Mouse (Mus musculus): Measurements from ENCODE around the gene Zdhhc4. TPM values are rescaled to one million over a fixed set of nuclear protein-coding genes. Genes with fewer than 3 reads are reported as not detected.

The Zdhhc4 gene
- polyA plus RNA-seq, 1 experiment from 2014 or later, result 75.0 TPM

DNA sequence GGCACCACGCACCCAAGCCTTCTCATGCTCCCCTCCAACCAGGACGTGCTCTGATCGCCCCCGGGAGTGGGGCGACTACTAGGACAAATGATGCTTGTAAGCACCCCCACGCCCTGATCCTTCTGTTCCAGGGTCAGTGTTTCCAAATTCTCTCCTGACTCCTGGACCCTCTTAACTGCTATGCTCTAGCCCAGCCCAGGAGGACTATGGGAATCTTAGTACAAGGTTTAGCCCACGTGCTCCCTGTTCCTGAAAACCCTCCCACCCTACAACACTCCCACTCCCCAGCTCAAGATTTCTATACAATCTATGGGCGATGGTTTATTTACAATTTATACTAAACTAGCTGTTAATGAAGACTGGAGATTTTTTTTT lies 13.6 kb downstream of the Zdhhc4 start:
- Histone ChIP-seq H3K27ac (replicated peaks) (peak overlapping the region; percentile 98), H3K4me1 (peaks cover 31% of the 10 kb centered on the region), H3K4me3 (peak overlapping the region; percentile 99), H3K9ac (replicated peaks) (no peak overlapping the region), H3K9me3 (no peaks in the 10 kb centered on the region), H3K4me2 (replicated peaks) (peak overlapping the region; percentile 88), H3K36me3 (peaks cover 61% of the 10 kb centered on the region), H3K27me3 (no peaks in the 10 kb centered on the region)
- WGBS, result 14% methylated on average over 8 of the region's 8 CpGs
- no peak; the same call in 1 of the 2 replicates for ATAC-seq (replicated peaks)

DNA sequence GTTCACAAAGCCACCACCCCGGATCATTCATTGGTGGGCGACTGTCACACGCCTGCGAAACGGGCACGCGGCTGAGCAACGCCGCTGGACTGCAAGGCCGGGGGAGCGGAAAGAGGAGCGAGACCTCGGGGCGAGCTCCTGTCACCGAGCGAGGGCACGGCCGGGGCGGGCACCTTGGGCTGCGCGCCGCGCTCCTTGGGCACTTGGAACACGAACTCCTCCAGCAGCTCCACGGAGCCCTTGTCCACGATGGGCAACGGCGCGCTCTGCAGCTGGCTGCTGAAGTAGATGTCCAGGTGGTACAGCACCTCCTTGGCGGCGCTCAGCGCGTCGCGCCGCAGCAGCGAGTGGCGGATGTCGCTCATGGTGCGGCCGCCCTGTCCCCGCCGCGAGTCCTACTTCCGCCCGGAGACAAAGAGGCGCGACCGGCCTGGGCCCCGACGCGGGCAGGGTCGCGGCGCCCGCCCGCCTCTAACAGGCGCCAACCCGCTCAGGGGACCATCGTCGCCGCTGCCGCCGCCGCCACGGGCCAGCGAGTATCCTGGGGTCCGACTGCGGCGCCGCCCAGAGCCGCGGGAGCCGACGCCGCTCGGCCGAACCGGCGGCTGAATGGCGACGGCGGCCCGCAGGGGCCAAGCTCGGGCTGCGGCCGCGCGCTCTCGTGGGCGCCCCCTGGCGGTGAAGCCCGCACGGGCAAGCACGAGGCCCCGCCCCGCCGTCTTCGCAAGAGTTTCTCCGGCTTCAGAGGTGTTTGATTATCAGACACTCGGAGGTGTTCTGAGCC lies 14.1 kb downstream of the Zdhhc4 start, which contains the start of gene E130309D02Rik:
TSS of gene E130309D02Rik (minus strand) at position 631 of the 784 bp plus-strand sequence.
- Histone ChIP-seq H3K9ac (replicated peaks) (peak within 1 kb of the TSS; percentile 99), H3K4me2 (replicated peaks) (peak within 1 kb of the TSS; percentile 88), H3K4me1 (peaks cover 31% of the 10 kb centered on the region), H3K27me3 (no peaks in the 10 kb centered on the region), H3K9me3 (no peaks in the 10 kb centered on the region), H3K4me3 (peak within 1 kb of the TSS; percentile 99), H3K27ac (replicated peaks) (peak within 1 kb of the TSS; percentile 98), H3K36me3 (peaks cover 63% of the 10 kb centered on the region)
- under 1% methylated on average over 101 of the region's 101 CpGs for WGBS
- ATAC-seq (replicated peaks), result peak; percentile 86

DNA sequence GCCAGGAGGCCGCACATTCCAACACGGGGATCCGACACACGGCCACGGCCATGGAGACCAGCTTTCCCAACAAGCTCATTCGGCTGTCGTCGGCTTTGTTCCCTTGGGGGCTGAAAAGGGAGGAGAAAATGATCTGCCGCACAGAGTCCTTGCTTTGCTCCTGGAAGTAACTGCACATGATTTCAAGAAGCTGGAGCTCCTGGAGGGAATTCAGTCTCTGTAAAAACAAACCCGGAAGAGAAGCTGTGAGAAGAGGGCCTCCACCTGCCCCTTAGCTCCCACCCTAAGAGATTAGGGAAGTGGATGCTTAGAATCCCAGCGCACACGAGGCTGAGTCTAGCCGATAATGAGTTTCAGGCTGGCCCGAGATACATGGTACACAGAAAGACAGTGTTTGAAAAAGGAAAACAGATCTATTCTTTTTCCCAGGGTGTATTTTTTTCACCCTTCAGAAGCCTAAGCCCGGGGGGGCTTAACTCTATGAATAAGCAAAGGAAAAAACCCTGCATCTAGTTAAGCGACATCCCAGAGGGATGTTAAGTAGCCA lies 14.8 kb downstream of the Zdhhc4 start:
- no peaks in the 10 kb centered on the region for H3K27me3 ChIP-seq
- H3K27ac ChIP-seq (replicated peaks), result peak overlapping the region; percentile 98
- ATAC-seq (replicated peaks), result 0 out of 2 replicates have a peak, but pooled peaks have one; percentile 29
- WGBS, result 2% methylated on average over 16 of the region's 16 CpGs
- H3K9ac ChIP-seq (replicated peaks), result peak overlapping the region; percentile 99
- H3K36me3 ChIP-seq, result peaks cover 62% of the 10 kb centered on the region
- peak overlapping the region; percentile 99 for H3K4me3 ChIP-seq
- peaks cover 31% of the 10 kb centered on the region for H3K4me1 ChIP-seq
- H3K4me2 ChIP-seq (replicated peaks), result peak overlapping the region; percentile 88
- no peaks in the 10 kb centered on the region for H3K9me3 ChIP-seq

DNA sequence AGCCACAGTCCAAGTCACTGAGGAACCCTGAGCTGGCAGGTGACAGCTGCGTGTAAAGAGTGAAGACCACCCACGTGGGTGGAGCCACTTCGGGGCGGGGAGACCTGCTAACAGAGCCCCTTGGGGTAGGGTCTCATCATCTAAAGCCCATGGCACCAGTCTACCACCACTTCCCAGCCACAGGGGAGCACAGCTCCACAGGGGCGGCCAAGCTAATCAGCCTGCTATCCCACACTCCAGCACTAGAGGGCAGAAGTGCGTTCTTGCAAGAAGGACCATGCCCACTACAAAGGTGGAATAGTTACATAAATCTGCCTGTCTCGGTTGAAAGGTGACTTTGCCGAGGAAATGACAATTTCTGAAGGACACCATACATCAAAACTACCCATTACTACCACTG lies 17.2 kb downstream of the Zdhhc4 start:
- WGBS, result 69% methylated on average over 8 of the region's 8 CpGs
- peaks cover 65% of the 10 kb centered on the region for H3K36me3 ChIP-seq
- H3K4me1 ChIP-seq, result peaks cover 35% of the 10 kb centered on the region
- no peaks in the 10 kb centered on the region for H3K9me3 ChIP-seq
- ATAC-seq (replicated peaks), result no peak
- H3K4me3 ChIP-seq, result no peak overlapping the region
- H3K27me3 ChIP-seq, result no peaks in the 10 kb centered on the region
- no peak overlapping the region for H3K27ac ChIP-seq (replicated peaks)
- H3K9ac ChIP-seq (replicated peaks), result no peak overlapping the region
- H3K4me2 ChIP-seq (replicated peaks), result no peak overlapping the region

DNA sequence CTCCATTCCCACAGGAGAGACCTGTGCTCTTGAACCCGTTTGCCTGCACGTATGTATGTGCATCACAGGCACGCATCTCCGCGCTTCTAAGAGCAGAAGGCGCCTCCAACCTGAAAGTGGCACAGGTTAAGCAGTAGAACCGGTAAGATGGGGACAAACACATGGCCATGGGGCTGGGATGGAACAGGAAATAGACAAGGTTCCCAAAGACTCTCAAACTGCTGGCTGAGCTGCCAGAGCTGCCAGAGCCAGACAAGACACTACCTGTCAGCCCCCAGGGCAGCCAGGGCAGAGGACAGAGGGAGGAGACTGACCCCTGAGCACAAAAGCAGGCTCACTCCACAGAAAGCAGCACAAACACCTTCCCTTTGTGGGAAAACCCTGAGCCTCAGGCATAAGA lies 19.1 kb downstream of the Zdhhc4 start:
- Histone ChIP-seq H3K4me3 (no peak overlapping the region), H3K27ac (replicated peaks) (no peak overlapping the region), H3K36me3 (peaks cover 71% of the 10 kb centered on the region), H3K9me3 (no peaks in the 10 kb centered on the region), H3K9ac (replicated peaks) (no peak overlapping the region), H3K4me2 (replicated peaks) (no peak overlapping the region), H3K4me1 (peaks cover 38% of the 10 kb centered on the region), H3K27me3 (no peaks in the 10 kb centered on the region)
- ATAC-seq (replicated peaks), result no peak
- 95% methylated on average over 7 of the region's 7 CpGs for WGBS

DNA sequence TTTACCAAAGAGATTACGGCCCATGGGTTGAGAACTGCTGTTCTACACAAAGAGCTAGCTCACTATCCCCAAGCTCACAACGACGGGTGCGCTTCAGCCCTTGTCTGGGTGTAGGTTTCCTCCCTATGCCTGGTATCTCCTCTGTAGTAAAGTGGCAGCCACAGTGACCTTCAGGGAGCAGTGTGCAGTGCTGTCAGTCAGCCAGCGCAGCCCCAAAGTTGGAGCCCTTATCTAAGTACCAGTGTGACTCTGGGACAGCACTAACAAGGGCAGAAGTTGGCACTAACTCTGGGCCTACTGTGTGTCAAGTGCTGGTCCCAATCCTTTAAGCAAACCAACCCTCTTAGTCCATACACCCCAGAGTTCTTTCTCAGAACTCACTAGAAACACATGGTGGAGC lies 20.2 kb downstream of the Zdhhc4 start:
- H3K9ac ChIP-seq (replicated peaks), result no peak overlapping the region
- no peaks in the 10 kb centered on the region for H3K27me3 ChIP-seq
- H3K27ac ChIP-seq (replicated peaks), result no peak overlapping the region
- H3K9me3 ChIP-seq, result no peaks in the 10 kb centered on the region
- H3K4me3 ChIP-seq, result no peak overlapping the region
- peaks cover 76% of the 10 kb centered on the region for H3K36me3 ChIP-seq
- ATAC-seq (replicated peaks), result no peak
- 96% methylated on average over 5 of the region's 5 CpGs for WGBS
- peaks cover 32% of the 10 kb centered on the region for H3K4me1 ChIP-seq
- H3K4me2 ChIP-seq (replicated peaks), result no peak overlapping the region

DNA sequence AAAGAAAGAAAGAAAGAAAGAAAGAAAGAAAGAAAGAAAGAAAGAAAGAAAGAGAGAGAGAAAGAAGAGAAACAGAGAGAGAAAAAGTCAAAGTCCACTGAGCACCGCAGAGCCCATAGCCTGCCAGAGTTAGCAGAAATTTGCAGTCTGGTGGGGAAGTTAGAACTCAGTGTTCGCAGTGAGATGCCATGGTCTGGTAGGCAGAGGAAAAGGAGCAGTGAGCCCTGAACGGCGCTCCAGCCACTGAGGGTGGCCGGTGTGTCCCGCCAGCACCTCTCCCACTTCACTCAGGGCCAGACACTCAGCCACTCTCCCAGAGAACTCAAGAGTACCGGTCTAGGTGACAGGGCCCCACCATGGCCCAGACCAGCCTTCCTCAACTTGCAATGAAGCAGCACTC lies 24.8 kb downstream of the Zdhhc4 start:
- peaks cover 74% of the 10 kb centered on the region for H3K36me3 ChIP-seq
- 89% methylated on average over 7 of the region's 7 CpGs for WGBS

DNA sequence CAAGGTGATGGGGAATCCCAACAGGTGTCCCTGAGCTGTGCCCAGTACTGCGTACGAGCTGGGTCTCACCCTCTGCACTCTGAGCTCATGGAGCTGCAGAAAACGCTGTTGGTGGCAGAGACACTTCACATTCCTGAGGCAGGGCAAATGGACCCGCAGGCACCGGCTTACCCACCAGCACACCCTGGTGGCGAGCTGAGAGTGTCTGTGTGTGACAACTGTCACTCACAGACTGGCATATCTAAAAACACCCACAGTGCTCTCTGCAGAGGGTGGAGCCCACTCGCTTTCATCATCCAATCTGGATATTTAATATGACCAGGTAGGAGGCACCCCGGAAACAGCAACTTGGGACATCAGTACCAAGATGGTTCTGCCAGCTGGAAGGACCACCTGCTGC lies 27.8 kb downstream of the Zdhhc4 start:
- no peaks in the 10 kb centered on the region for H3K9me3 ChIP-seq
- H3K4me1 ChIP-seq, result no peaks in the 10 kb centered on the region; the same call in 1 of the 2 replicates
- H3K4me2 ChIP-seq (replicated peaks), result no peak overlapping the region
- H3K4me3 ChIP-seq, result no peak overlapping the region
- WGBS, result 81% methylated on average over 8 of the region's 8 CpGs
- H3K9ac ChIP-seq (replicated peaks), result no peak overlapping the region
- ATAC-seq (replicated peaks), result no peak
- H3K27me3 ChIP-seq, result no peaks in the 10 kb centered on the region
- no peak overlapping the region for H3K27ac ChIP-seq (replicated peaks)
- peaks cover 56% of the 10 kb centered on the region for H3K36me3 ChIP-seq

More for the DNA sequence above, 24.8 kb downstream of the Zdhhc4 start:
- H3K4me1 ChIP-seq, result peaks cover 10% of the 10 kb centered on the region
- H3K9me3 ChIP-seq, result no peaks in the 10 kb centered on the region
- no peaks in the 10 kb centered on the region for H3K27me3 ChIP-seq
- no peak for ATAC-seq (replicated peaks)
- no peak overlapping the region for H3K4me3 ChIP-seq
- no peak overlapping the region for H3K4me2 ChIP-seq (replicated peaks)
- H3K9ac ChIP-seq (replicated peaks), result no peak overlapping the region
- no peak overlapping the region for H3K27ac ChIP-seq (replicated peaks)

DNA sequence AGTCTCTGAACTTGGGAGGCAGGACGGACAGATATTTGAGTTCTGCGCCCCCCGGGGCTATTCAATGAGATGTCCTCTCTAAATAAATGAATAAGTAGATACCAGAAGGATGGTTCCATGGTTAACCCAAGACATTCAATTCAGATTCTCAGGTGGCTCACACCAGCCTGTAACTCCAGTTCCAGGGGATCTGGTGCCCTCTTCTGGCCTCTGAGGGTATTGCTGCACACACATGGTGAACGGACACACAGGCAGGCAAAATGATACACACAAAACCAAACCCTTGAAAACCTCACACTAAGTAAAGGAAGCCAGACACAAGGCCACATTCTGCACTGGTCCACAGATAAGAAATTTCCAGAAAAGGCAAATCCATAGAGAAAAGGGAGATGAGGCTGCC lies 29.4 kb downstream of the Zdhhc4 start:
- Histone ChIP-seq H3K4me2 (replicated peaks) (no peak overlapping the region), H3K27ac (replicated peaks) (no peak overlapping the region), H3K4me1 (no peaks in the 10 kb centered on the region), H3K27me3 (peaks cover under 1% of the 10 kb centered on the region; the same call in 1 of the 2 replicates), H3K9ac (replicated peaks) (no peak overlapping the region), H3K36me3 (peaks cover 41% of the 10 kb centered on the region), H3K4me3 (no peak overlapping the region), H3K9me3 (no peaks in the 10 kb centered on the region)
- no peak for ATAC-seq (replicated peaks)
- WGBS, result 92% methylated on average over 4 of the region's 4 CpGs

DNA sequence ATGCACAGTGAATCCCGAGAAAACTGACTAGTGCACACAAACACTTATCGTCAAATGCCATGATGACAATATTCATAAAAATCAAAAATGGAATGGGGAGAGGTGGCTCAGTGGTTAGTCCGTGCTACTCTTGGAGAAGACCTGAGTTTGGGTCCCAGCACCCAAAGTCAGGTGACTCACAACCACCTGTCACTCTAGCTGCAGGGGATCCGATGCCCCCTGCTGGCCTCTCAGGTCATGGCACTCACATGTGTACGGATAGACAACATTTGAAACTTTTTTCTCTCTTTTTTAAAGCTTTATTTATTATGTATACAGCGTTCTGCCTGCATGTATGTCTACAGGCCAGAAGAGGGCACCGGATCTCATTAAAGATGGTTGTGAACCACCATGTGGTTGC lies 30.7 kb downstream of the Zdhhc4 start:
- 93% methylated on average over 7 of the region's 7 CpGs for WGBS
- ATAC-seq (replicated peaks), result no peak
- Histone ChIP-seq H3K9me3 (no peaks in the 10 kb centered on the region), H3K27ac (replicated peaks) (no peak overlapping the region), H3K27me3 (peaks cover 13% of the 10 kb centered on the region), H3K9ac (replicated peaks) (no peak overlapping the region), H3K4me3 (no peak overlapping the region), H3K4me2 (replicated peaks) (no peak overlapping the region), H3K4me1 (peaks cover 6% of the 10 kb centered on the region), H3K36me3 (peaks cover 39% of the 10 kb centered on the region)

DNA sequence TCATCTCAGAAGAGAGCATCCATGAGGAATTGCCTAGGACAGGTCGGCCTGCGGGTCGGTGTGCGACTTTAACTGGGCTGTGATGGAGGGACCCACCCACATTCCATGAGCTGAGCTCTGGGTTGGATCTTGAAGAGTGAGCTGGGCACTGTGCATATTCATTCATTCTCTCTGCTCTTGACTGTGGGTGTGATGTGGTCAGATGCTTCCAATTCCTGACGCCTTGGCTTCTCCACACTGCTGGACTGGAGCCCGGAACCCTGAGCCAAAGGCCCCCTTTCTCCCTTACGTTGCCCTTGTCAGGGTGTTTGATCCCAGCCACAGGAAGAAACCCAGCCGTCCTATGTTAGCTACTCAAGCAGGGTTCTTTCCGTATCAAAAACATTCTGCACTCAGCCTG lies 31.1 kb downstream of the Zdhhc4 start:
- Histone ChIP-seq H3K4me2 (replicated peaks) (no peak overlapping the region), H3K27me3 (peaks cover 14% of the 10 kb centered on the region), H3K4me3 (no peak overlapping the region), H3K4me1 (peaks cover 10% of the 10 kb centered on the region), H3K36me3 (peaks cover 39% of the 10 kb centered on the region), H3K9ac (replicated peaks) (no peak overlapping the region), H3K9me3 (no peaks in the 10 kb centered on the region), H3K27ac (replicated peaks) (no peak overlapping the region)
- 94% methylated on average over 9 of the region's 9 CpGs for WGBS
- ATAC-seq (replicated peaks), result no peak

DNA sequence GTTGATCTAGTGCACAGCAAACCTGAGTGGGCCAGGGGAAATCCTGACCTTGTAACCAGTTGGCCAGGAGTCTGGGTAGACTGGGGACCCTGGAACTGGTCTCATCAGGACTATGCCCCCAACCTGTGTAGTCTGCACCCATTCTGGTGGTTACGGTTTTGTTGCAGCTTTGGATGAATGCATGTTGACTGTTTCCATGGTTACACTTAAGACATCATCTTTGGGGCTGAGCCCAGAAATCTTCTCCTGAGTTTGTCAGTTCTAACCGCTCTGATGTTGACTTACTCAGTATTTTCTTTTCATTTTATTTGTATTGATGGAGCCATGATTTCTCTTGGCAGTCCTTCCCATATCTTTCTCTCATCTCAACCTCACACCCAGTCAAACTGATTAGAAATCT lies 33.7 kb downstream of the Zdhhc4 start:
- no peak for ATAC-seq (replicated peaks)
- H3K9ac ChIP-seq (replicated peaks), result no peak overlapping the region
- no peak overlapping the region for H3K27ac ChIP-seq (replicated peaks)
- no peak overlapping the region for H3K4me2 ChIP-seq (replicated peaks)
- 68% methylated on average over 2 of the region's 2 CpGs for WGBS
- H3K27me3 ChIP-seq, result peaks cover 29% of the 10 kb centered on the region
- H3K9me3 ChIP-seq, result no peaks in the 10 kb centered on the region
- H3K36me3 ChIP-seq, result peaks cover 19% of the 10 kb centered on the region
- H3K4me3 ChIP-seq, result no peak overlapping the region
- peaks cover 12% of the 10 kb centered on the region for H3K4me1 ChIP-seq

Data from forebrain, embryonic 15.5 days (tissue).